Mouse (Mus musculus) heart, postnatal 0 days (tissue): ENCODE measurements around the gene Dennd6b.

ENCODE experiments used
- CTCF ChIP-seq: IDR thresholded peaks from 2 replicates; pipeline ENCODE4 v1.5.1; 2016; ENCODE audit warnings: antibody characterized with exemption, control low read depth, low read depth
- EP300 ChIP-seq: IDR thresholded peaks from 2 replicates; pipeline ENCODE4 v1.6.1; 2016; ENCODE audit warnings: antibody characterized with exemption, low read depth

DNA sequence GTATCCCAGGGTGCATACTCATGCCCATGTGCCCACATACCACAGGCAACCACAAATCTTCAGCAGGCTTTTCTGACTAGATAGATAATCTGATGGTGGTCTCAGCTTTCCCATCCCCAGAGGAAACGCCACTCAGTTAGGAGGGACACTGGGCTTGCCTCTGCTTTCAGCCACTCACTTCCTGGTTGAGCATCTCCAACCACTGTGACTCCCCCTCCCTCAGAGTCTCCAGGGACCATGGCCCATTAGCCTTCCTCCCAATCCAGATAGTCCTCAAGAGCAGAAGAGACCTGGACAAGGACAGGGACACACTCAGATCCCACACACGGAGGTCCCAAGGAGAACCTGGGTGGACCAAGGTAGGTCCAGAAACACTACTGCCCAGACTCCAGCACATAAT is 53.2 kb downstream of the Dennd6b start:
- TF ChIP-seq CTCF (no peak), EP300 (no peak)
